Mouse (Mus musculus) kidney, adult 8-10 months (tissue): Measurements from ENCODE around the gene Dact3.
A peak's percentile ranks its signal among the peaks of the same experiment; 100 is the strongest.

Experiments
- DNase-seq, 2 experiments: peaks; one replicate each; pipeline ENCODE4 v3.0.0; 2022

The Dact3 gene

GRCm38 (mm10) chr7:16875310-16875325 lies at the start of gene Dact3:
Dact3 (plus strand) TSS chr7:16875317.
- no peak for DNase-seq

- DNase-seq, result no peak
Measured at GRCm38 (mm10) chr7:16825785-16826184, 49.3 kb upstream of the Dact3 start.

- DNase-seq, result no peak
Measured at GRCm38 (mm10) chr7:16826571-16826970, 48.5 kb upstream of the Dact3 start.

- no peak for DNase-seq
Measured at GRCm38 (mm10) chr7:16827274-16827673, 47.8 kb upstream of the Dact3 start.

GRCm38 (mm10) chr7:16830449-16830848 lies 44.7 kb upstream of the Dact3 start:
- DNase-seq, result peak in 1 of 2 experiments; percentile 30

GRCm38 (mm10) chr7:16837916-16838803 lies 37.0 kb upstream of the Dact3 start:
- no peak for DNase-seq

- DNase-seq, result no peak
Measured at GRCm38 (mm10) chr7:16838804-16839426, 36.2 kb upstream of the Dact3 start.

- DNase-seq, result no peak
Measured at GRCm38 (mm10) chr7:16839427-16840108, 35.5 kb upstream of the Dact3 start.

GRCm38 (mm10) chr7:16840109-16840491 lies 35.0 kb upstream of the Dact3 start:
- DNase-seq, result no peak

GRCm38 (mm10) chr7:16841078-16841477 lies 34.0 kb upstream of the Dact3 start:
- no peak for DNase-seq

- no peak for DNase-seq
Measured at GRCm38 (mm10) chr7:16841561-16842560, 33.3 kb upstream of the Dact3 start.

- peak; percentile 90 to 93 for DNase-seq
Measured at GRCm38 (mm10) chr7:16842645-16843063, 32.5 kb upstream of the Dact3 start, which contains the start of gene Prkd2. Prkd2 (plus strand) TSS chr7:16842902.

GRCm38 (mm10) chr7:16843441-16844171 lies 31.5 kb upstream of the Dact3 start:
- DNase-seq, result peak in 1 of 2 experiments; percentile 25

GRCm38 (mm10) chr7:16844696-16845071 lies 30.4 kb upstream of the Dact3 start:
- DNase-seq, result no peak

GRCm38 (mm10) chr7:16845072-16845819 lies 29.9 kb upstream of the Dact3 start:
- peak; percentile 43 to 45 for DNase-seq

- no peak for DNase-seq
Measured at GRCm38 (mm10) chr7:16845820-16846167, 29.3 kb upstream of the Dact3 start.

GRCm38 (mm10) chr7:16846775-16847174 lies 28.3 kb upstream of the Dact3 start:
- DNase-seq, result no peak

GRCm38 (mm10) chr7:16847507-16847906 lies 27.6 kb upstream of the Dact3 start:
- no peak for DNase-seq

- peak in 1 of 2 experiments; percentile 40 for DNase-seq
Measured at GRCm38 (mm10) chr7:16848579-16848978, 26.5 kb upstream of the Dact3 start.

GRCm38 (mm10) chr7:16851636-16852035 lies 23.5 kb upstream of the Dact3 start:
- DNase-seq, result no peak

GRCm38 (mm10) chr7:16853302-16853831 lies 21.8 kb upstream of the Dact3 start:
- no peak for DNase-seq
